Mouse (Mus musculus) embryonic fibroblast, embryonic 13.5 days (primary cell): ENCODE measurements around the gene Rundc1.

Source experiments
- CTCF ChIP-seq: IDR thresholded peaks from 2 replicates; pipeline ENCODE4 v1.5.1; 2011; ENCODE audit warnings: mild to moderate bottlenecking, control low read depth, low read length, moderate library complexity, borderline replicate concordance; ENCODE audit not compliant: insufficient read depth
- POLR2A ChIP-seq: IDR thresholded peaks from 2 replicates; pipeline ENCODE4 v1.6.1; 2011; ENCODE audit warnings: low read depth, mild to moderate bottlenecking, control low read depth, low read length, moderate library complexity

DNA sequence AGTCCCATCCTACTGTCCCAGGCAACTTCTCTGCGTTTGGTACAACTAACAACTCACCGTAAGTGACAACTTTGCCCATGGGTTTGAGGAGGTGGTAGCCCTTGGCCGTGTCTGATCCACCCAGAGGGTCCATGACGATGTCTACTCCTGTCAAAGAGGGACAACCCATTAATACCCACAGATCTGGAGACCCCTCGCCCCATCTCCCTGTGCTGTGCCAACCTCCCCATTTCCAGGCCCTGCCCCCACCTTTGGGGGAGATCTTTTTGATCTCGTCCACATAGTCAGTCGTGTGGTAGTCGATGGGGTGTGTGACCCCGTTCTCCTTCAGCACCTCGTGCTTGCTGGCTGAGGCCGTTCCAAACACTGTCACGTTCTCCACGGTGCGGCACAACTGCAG lies 37.3 kb downstream of the Rundc1 start:
- TF ChIP-seq CTCF: no peak
- no peak for TF ChIP-seq POLR2A
